Mouse (Mus musculus) left cerebral cortex, postnatal 36 days (tissue): ENCODE results near the gene Ppp1r13l. TPM values are rescaled to one million over a fixed set of nuclear protein-coding genes. Genes with fewer than 3 reads are reported as not detected.

Source experiments
- DNase-seq, 2 experiments: peaks; one replicate each; pipeline ENCODE4 v3.0.0; 2021 to 2022; ENCODE audit warnings: low spot score in 2 of 2, mixed read lengths in 1 of 2
- intact Hi-C: fragments of 180-260 bp; cut with DNase I; formaldehyde crosslinking; loops from one replicate; pipeline ENCODE4 v1.15.1; 2025
- total RNA-seq, 2 experiments: library from RNA; stranded (reverse); gene quantifications; 2 replicates each; pipeline ENCODE4 v1.2.3; 2021

The Ppp1r13l gene
- total RNA-seq, 2 experiments from 2014 or later = 5.1 to 7.9 TPM

DNA sequence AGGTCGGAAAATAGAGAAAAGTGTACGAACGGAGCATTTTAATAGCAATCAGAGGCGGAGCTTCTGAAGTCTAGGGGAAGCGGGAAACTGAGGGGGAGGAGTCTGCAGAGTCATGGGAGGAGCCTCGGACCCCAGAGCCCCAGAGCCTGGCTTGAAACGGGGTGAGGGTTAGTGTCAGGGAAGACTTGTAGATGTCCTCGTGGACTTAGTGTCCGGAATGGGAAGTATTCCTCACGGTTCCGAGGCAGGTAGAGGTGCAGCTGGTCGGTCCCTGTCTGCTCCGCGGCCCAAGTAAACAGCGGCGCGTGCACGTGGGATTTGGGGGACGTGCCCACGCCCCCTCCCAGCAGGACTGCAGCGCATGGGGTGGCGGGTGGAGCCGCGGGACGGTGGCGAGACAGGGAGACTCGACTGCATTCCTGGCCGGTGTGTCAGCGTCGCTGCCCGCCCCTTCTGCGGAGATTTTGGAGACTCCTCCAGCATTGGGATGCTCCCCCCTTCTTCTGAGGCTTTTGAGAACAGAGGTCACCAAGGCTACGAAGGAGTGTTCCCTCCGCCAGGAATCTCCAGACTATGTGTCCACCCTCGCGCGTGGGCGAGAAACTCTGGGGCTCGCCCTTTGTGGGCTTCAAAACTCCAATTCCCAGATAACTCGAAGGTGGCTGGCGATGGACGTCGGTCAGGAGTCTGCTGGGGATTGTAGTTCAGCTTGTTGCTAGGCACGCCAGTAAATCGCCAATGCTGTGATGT is 518 bp downstream of the Ppp1r13l start:
- intact Hi-C loops = no loop called here
- DNase-seq = peak; percentile 74 to 75

DNA sequence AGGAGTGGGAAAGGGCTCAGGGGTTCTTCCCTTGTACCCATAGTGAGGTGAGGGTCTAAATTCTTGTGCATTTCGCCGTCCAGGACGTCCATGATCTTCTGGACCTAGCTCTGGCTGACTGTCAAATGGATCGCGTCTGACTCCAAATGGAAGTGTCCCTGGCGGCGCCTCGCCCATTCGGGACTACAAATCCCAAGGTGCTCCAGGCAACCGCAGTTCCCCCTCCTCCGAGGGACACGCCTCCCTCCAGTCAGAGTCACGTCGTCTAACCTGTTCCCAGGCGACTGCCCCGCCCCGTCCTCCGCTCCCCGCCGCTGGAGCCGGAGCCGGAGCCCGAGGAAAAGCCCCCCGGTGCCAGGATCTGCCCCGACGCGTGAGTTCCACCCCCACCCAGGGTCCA is 1.4 kb downstream of the Ppp1r13l start:
- intact Hi-C loops = no loop called here

GRCm38 (mm10) chr7:19361720-19362119 is 2.2 kb downstream of the Ppp1r13l start:
- DNase-seq = peak; percentile 64 to 66
- intact Hi-C loops = no loop called here

More for the DNA sequence above, 1.4 kb downstream of the Ppp1r13l start:
- peak; percentile 89 to 93 for DNase-seq

DNA sequence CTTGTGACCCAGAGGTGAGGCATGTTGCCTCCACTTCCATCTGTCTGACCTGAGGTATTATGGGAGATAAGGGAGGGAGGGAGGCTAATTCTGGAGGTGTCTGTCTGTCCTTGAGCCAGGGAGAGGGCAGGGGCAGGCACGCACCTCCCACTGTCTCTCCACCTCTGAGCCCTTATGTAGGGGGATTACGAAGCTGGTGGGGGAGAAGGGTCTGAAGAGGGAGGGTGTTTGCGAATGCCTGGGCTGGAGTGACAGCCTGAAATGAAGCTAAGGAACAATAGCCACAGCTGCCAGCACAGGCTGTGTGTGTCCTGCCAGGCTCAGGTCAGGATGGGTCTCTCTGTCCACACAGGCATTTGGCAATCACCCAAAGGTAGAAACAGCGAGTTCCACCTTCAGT is 2.7 kb downstream of the Ppp1r13l start:
- intact Hi-C loops = no loop called here
- DNase-seq = no peak

- peak; percentile 43 to 49 for DNase-seq
- intact Hi-C loops = no loop called here
Measured at GRCm38 (mm10) chr7:19363881-19364280, 4.3 kb downstream of the Ppp1r13l start.

GRCm38 (mm10) chr7:19365376-19365775 is 5.8 kb downstream of the Ppp1r13l start:
- intact Hi-C loops = no loop called here
- DNase-seq = no peak

DNA sequence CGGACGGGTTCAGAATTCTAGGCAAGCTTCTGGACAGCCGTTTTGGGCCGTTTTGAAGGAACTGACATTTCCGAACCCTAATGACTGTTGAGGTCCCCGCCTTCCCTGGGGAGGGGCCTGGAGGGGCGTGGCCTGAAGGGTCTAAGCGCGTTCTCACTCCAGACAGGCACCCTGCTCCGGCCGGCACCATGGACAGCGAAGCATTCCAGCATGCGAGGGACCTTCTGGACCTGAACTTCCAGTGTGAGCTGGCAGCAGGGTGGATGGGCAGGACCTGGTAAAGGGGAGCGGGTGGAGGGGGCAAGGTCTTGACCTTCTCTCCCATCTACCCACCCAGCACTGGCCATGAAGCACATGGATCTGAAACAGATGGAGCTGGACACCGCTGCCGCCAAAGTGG is 8.8 kb downstream of the Ppp1r13l start:
- intact Hi-C loops = no loop called here
- DNase-seq = no peak

GRCm38 (mm10) chr7:19369823-19370425 is 10.4 kb downstream of the Ppp1r13l start:
- intact Hi-C loops = no loop called here
- peak; percentile 69 to 75 for DNase-seq

GRCm38 (mm10) chr7:19373367-19373766 is 13.8 kb downstream of the Ppp1r13l start:
- intact Hi-C loops = no loop called here

DNA sequence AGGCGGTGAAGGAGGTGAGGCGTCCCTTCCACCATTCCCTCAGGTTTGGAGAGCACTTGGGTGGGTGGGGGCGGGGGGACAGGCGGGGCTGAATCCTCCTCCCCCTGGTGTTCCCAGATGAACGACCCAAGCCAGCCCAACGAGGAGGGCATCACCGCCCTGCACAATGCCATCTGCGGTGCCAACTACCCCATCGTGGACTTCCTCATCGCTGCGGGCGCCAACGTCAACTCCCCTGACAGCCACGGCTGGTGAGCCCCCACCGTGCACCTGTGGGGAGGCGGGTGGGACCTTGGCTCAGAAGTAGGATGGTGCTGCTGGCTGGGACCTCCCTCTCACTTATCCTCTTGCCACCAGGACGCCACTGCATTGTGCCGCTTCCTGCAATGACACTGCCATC is 15.8 kb downstream of the Ppp1r13l start:
- intact Hi-C loops = no loop called here
- no peak for DNase-seq

More at GRCm38 (mm10) chr7:19373367-19373766, 13.8 kb downstream of the Ppp1r13l start:
- DNase-seq = no peak

DNA sequence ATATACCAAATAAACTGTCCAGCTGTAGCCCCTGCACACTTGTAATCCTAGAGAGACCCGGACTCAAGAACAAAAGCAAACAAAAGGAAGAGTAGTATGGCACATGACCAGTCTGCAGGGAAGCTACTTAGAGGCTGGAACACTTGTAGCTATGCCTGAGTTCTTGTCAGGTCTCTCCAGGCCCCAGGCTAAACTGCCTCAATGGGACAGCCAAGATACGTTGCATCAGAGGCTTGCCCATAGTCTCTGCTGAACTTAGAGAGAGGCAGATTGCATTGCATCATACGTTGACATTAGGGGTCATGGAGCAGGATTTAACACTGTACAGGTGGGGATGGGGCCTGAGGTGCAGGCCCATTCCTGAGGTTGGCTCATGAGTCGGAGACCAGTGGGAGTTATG is 16.5 kb downstream of the Ppp1r13l start:
- no peak for DNase-seq

GRCm38 (mm10) chr7:19378049-19378448 is 18.5 kb downstream of the Ppp1r13l start:
- DNase-seq = no peak
- intact Hi-C loops = no loop called here

More for the DNA sequence above, 16.5 kb downstream of the Ppp1r13l start:
- intact Hi-C loops = no loop called here

- intact Hi-C loops = no loop called here
- DNase-seq = peak; percentile 99
Measured at GRCm38 (mm10) chr7:19381377-19382165, 22.0 kb downstream of the Ppp1r13l start, which contains the start of gene Ercc2. Gene Ercc2, plus strand, starts transcription at chr7:19382010.

DNA sequence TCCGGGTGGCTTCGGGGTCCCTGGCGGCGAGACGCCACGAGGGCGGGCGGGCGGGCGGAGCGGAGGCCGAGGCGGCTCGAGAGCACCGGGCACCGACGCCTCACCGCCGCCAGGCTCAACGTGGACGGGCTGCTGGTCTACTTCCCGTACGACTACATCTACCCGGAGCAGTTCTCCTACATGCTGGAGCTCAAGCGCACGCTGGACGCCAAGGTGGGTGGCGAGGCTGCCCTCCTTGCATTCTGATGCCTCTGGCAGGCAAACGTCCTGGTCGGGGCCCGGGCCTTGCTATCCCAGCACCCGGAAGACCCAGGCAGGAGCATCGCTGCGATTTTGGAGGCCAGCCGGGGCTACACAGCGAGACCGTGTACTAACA is 22.6 kb downstream of the Ppp1r13l start:
- intact Hi-C loops = no loop called here

DNA sequence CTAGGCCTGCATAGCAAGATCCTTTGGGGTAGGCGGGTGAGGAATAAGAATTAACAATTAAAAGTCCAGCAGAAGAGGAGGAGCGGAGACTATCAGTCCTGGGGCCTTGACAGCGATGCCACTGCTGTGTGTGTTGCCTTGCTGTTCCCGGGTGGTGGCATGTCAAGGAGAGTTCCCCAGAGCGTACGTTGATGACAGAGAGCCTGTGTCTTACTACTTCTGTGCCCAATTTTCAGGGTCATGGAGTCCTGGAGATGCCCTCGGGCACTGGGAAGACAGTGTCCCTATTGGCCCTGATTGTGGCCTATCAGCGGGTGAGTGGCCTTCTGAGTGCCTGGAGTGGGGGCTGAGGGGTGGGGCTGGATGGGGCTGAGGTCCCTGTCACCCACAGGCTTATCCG is 24.2 kb downstream of the Ppp1r13l start:
- intact Hi-C loops = no loop called here
- DNase-seq = no peak

More for the DNA sequence above, 22.6 kb downstream of the Ppp1r13l start:
- DNase-seq = no peak

DNA sequence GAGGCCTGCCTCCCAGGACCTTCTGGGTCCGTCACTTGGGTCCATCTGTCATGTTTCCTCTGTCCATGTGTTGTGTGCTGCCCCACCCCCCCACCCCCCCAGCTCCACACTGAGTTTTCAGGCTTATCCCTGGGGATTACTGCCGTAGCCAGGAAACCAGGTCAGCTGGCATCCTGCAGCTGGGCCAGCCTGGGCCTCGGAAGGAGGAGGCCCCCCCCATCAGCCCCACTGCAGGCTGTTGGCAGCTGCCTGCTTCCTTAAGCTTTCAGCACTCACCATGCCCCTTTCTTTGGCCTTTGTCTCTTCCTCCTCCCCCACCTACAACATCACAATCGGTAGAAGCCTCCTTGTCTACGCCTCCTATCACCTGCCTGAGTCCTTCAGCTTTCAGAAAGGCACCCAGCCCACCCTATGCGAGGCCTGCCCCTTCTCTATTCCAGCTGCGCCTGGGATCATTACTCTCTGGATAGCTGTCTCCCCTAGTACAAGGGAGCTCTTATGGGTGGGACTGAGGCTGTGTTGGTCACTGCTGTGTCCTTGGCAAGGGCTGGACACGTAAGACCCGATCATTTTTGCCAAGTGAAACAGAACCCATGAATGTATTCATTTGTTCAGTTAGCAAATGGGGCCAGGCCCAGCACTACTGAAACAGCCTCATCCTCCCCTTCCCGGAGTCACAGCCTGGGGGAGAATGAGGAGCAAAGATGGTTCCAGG is 29.3 kb downstream of the Ppp1r13l start:
- no peak for DNase-seq
- intact Hi-C loops = no loop called here

DNA sequence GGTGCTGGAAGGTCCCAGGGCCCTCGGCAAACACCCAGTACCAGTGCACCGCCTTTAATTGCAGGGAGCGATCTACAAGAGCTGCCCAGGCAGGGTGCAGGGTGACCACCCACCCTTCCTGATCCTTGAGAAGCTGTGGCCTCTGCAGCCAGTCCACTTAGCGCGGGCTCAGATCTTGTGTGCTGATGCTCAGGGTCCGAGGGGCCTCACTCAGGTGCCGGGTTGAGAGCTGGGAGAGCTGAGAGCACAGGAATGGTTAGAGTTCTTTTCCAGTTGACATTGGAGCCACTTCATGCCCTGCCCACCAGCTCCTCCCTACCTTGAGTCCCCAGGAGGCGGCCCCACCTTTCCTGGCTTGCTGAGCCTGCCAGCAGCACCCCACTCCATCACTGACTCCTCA is 34.9 kb downstream of the Ppp1r13l start:
- no peak for DNase-seq
- intact Hi-C loops = no loop called here

- DNase-seq = no peak
- intact Hi-C loops = no loop called here
Measured at GRCm38 (mm10) chr7:19399496-19400280, 40.1 kb downstream of the Ppp1r13l start.

DNA sequence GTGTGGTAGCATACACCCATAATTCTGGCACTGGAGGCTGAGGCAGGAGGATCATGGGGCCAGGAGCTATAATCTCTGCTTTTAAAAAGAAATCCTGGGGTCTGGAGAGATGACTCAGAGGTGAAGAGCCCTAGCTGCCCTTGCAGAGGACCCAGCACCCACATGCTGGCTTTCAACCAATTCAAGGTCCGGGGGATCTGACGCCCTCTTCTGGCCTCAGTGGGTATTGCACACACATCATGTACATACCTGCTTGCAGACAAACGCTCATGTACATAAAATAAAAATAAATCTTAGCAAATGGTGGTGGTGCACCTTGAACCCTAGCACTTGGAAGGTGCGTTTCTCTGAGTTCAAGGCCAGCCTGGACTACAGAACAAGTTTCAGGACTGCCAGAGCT is 41.4 kb downstream of the Ppp1r13l start:
- intact Hi-C loops = no loop called here
- no peak for DNase-seq
